Mouse (Mus musculus) heart, adult 2 months (tissue): ENCODE results near the gene Tspan9. TPM values are rescaled to one million over a fixed set of nuclear protein-coding genes. Genes with fewer than 3 reads are reported as not detected.
A peak's percentile ranks its signal among the peaks of the same experiment; 100 is the strongest.

Experiments used
- DNase-seq, 2 experiments: peaks; one replicate each; pipeline ENCODE4 v3.0.0; 2021
- H3K27ac ChIP-seq: fragments of 200-600 bp; 2 replicates; pipeline ENCODE4 v1.8.1; 2022
- H3K27me3 ChIP-seq: fragments of 200-500 bp; 2 replicates; pipeline ENCODE4 v1.6.1; 2012; ENCODE audit warnings: mild to moderate bottlenecking, low read length, inconsistent platforms, mixed read lengths; ENCODE audit not compliant: control insufficient read depth, insufficient read depth
- H3K36me3 ChIP-seq: fragments of 200-500 bp; 2 replicates; pipeline ENCODE4 v1.6.1; 2012; ENCODE audit warnings: low read length, inconsistent platforms; ENCODE audit not compliant: control insufficient read depth, insufficient read depth
- H3K4me1 ChIP-seq: fragments of 200-500 bp; 2 replicates; pipeline ENCODE4 v1.6.1; 2011; ENCODE audit warnings: low read length; ENCODE audit not compliant: control insufficient read depth, insufficient read depth
- H3K4me3 ChIP-seq: fragments of 200-600 bp; 2 replicates; pipeline ENCODE4 v1.8.1; 2022
- H3K79me2 ChIP-seq: fragments of 200-500 bp; replicated peaks from 2 replicates; pipeline ENCODE4 v1.6.1; 2012; ENCODE audit warnings: mild to moderate bottlenecking, inconsistent platforms, low read length, moderate library complexity, mixed read lengths; ENCODE audit not compliant: control insufficient read depth, insufficient read depth
- H3K9ac ChIP-seq: fragments of 200-500 bp; 2 replicates; pipeline ENCODE4 v1.6.1; 2012; ENCODE audit warnings: low read depth, mild to moderate bottlenecking, control low read depth, inconsistent platforms, low read length, mixed read lengths
- CTCF ChIP-seq: fragments of 200-600 bp; IDR thresholded peaks from 2 replicates; pipeline ENCODE4 v1.8.1; 2022; ENCODE audit warnings: antibody characterized with exemption, mild to moderate bottlenecking, moderate library complexity
- EP300 ChIP-seq: fragments of 200-500 bp; IDR thresholded peaks from 2 replicates; pipeline ENCODE4 v1.6.1; 2011; ENCODE audit warnings: low read depth, low read length, control low read depth; ENCODE audit not compliant: insufficient read depth
- POLR2A ChIP-seq: fragments of 200-500 bp; IDR thresholded peaks from 2 replicates; pipeline ENCODE4 v1.6.1; 2011; ENCODE audit warnings: mild to moderate bottlenecking, low read depth, low read length, control low read depth; ENCODE audit not compliant: insufficient read depth
- WGBS: fragments of 180-500 bp; shearing (Covaris S2); methylation state at CpG from one replicate; pipeline ENCODE4 v1.1.7; 2018; 5-methylcytosine and 5-hydroxymethylcytosine counted together
- intact Hi-C: fragments of 180-260 bp; cut with DNase I; formaldehyde crosslinking; loops from one replicate; pipeline ENCODE4 v1.15.1; 2025
- polyA plus RNA-seq: library from polyadenylated mRNA; depleted of rRNA; stranded (reverse); fragments of >200 nt; gene quantifications from 2 replicates; pipeline ENCODE4 v1.2.3, GENCODE M21; 2012
- total RNA-seq, 2 experiments: library from RNA; stranded (reverse); gene quantifications; 2 replicates each; pipeline ENCODE4 v1.2.3; 2021

The Tspan9 gene
- total and polyA plus RNA-seq, 3 experiments = 84.9 to 104 (median 88.5) TPM

- 81% methylated on average over 3 of the region's 3 CpGs for WGBS
- intact Hi-C loops = no loop called here
- DNase-seq = no peak
Observed at GRCm38 (mm10) chr6:128000777-128001176, 142.6 kb downstream of the Tspan9 start.

GRCm38 (mm10) chr6:127999118-127999517, 144.3 kb downstream of the Tspan9 start:
- H3K4me3 ChIP-seq = no peak overlapping the region
- H3K36me3 ChIP-seq = no peaks in the 10 kb centered on the region
- WGBS = 60% methylated on average over 2 of the region's 2 CpGs
- H3K79me2 ChIP-seq = 0 out of 2 replicates have a peak, but pooled peaks cover 2% of the 10 kb centered on the region
- H3K27ac ChIP-seq = no peak overlapping the region
- peaks cover 3% of the 10 kb centered on the region; the same call in 1 of the 2 replicates for H3K4me1 ChIP-seq
- no peak for DNase-seq
- no peak for TF ChIP-seq POLR2A
- intact Hi-C loops = no loop called here
- H3K9ac ChIP-seq = no peak overlapping the region
- H3K27me3 ChIP-seq = no peaks in the 10 kb centered on the region

More at GRCm38 (mm10) chr6:128000777-128001176, 142.6 kb downstream of the Tspan9 start:
- no peak overlapping the region for H3K9ac ChIP-seq
- no peaks in the 10 kb centered on the region for H3K36me3 ChIP-seq
- H3K4me3 ChIP-seq = no peak overlapping the region
- H3K79me2 ChIP-seq = 0 out of 2 replicates have a peak, but pooled peaks cover 1% of the 10 kb centered on the region
- H3K27ac ChIP-seq = no peak overlapping the region
- H3K27me3 ChIP-seq = no peaks in the 10 kb centered on the region
- no peak for TF ChIP-seq EP300
- TF ChIP-seq CTCF = no peak
- TF ChIP-seq POLR2A = no peak
- H3K4me1 ChIP-seq = peaks cover 2% of the 10 kb centered on the region; the same call in 1 of the 2 replicates

DNA sequence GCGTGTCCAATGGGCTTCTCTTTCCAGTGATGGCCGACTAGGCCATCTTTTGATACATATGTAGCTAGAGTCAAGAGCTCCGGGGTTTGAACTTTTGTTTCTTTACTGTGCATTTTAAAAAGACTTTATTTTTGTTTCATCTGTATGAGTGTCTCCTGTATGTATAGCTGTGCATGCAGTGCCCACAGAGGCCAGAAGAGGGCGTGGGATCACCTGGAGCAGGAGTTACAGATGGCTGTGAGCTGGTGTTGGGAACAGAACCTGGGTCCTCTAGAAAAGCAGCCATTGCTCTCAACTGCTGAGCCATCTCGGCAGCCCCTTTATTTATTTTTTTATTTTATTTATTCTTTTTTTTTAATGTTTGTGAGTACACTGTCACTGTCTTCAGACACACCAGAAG, 146.5 kb downstream of the Tspan9 start:
- TF ChIP-seq EP300 (no peak), POLR2A (no peak), CTCF (peak; percentile 51)
- Histone ChIP-seq H3K27ac (no peak overlapping the region), H3K79me2 (0 out of 2 replicates have a peak, but pooled peaks cover 2% of the 10 kb centered on the region), H3K4me1 (peaks cover 6% of the 10 kb centered on the region), H3K4me3 (no peak overlapping the region), H3K9ac (no peak overlapping the region), H3K27me3 (no peaks in the 10 kb centered on the region), H3K36me3 (no peaks in the 10 kb centered on the region)
- WGBS = 89% methylated on average over 5 of the region's 5 CpGs
- intact Hi-C loops = no loop called here
- DNase-seq = no peak

GRCm38 (mm10) chr6:127992993-127993392, 150.4 kb downstream of the Tspan9 start:
- DNase-seq = no peak
- Histone ChIP-seq H3K9ac (no peak overlapping the region), H3K4me3 (no peak overlapping the region), H3K79me2 (0 out of 2 replicates have a peak, but pooled peaks cover 2% of the 10 kb centered on the region), H3K4me1 (peaks cover 17% of the 10 kb centered on the region), H3K36me3 (no peaks in the 10 kb centered on the region), H3K27ac (no peak overlapping the region), H3K27me3 (no peaks in the 10 kb centered on the region)
- 100% methylated on average over 8 of the region's 8 CpGs for WGBS
- intact Hi-C loops = no loop called here
- TF ChIP-seq POLR2A (no peak), EP300 (no peak), CTCF (no peak)

DNA sequence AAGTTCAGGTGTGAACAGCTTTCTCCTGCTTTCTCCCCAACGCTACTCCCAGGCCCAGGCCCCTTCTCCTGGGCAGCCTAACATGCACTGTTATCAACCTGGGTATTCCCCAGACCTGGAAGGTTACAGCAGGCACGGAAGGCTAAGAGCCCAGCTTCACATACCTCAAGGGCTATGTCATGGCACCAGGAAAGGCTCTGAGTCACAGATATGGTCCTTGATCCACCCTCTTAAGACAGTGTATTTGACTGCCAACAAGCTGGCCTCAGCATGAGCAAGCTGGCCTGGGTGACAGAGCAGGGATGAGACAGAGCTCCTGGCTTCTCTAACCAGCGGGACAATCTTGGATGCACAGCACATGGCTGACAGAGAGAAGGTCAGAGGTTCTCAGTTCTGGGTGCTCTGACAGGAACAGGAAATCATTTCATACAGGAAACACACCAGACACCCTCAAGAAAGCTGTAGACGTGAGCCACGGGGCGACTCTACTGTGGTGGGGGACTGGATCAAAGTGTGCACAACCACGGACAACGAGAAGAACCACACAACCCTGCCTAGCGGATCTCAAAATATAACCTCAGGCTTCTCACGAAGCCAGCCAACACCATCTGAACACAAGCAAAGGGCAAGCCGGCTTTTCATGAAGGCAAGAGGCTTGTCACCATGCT, 151.8 kb downstream of the Tspan9 start:
- Histone ChIP-seq H3K4me3 (no peak overlapping the region), H3K27ac (peak overlapping the region; percentile 65), H3K4me1 (peaks cover 20% of the 10 kb centered on the region), H3K27me3 (no peaks in the 10 kb centered on the region), H3K36me3 (no peaks in the 10 kb centered on the region), H3K9ac (no peak overlapping the region), H3K79me2 (0 out of 2 replicates have a peak, but pooled peaks cover 2% of the 10 kb centered on the region)
- intact Hi-C loops = loop anchor here (1.0 kb wide), 1 partner anchor 44 kb away; no protein-coding TSS in a partner anchor
- peak; percentile 21; the same call in 1 of the 2 replicates for TF ChIP-seq POLR2A
- TF ChIP-seq EP300 = peak; percentile 46; the same call in 1 of the 2 replicates
- TF ChIP-seq CTCF = no peak
- WGBS = 31% methylated on average over 11 of the region's 11 CpGs
- DNase-seq = peak; percentile 52 to 77

DNA sequence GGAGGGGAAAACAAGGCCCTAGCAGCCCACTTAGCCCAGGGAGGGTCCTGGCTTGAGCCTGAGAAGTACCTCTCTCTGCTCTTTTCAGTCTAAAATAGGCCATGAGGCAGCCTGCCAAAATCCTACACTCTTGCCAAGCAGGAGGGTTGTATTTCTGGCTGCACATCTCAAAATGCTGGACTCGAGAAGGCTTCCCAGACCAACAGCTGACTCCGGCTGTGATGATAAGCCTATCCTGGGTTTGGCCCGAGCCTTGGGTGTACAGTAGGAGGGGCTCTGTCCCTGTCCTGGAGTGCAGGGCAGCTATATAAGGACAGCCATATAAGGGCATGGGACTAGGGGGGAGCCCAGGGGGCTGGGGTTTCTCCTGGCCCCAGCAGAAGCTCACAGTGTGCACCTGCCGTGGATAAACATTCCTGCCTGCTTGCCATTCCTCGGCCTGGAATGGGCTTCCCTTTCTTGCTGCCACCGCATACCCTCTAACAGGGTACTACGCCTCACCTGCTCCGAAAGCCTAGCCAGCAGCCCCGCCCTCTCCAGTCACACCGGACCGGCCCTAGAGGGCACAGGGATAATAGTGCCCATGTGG, 153.7 kb downstream of the Tspan9 start:
- H3K4me3 ChIP-seq = peak overlapping the region; percentile 34
- DNase-seq = peak; percentile 88 to 91
- WGBS = 38% methylated on average over 11 of the region's 11 CpGs
- H3K4me1 ChIP-seq = peaks cover 24% of the 10 kb centered on the region
- H3K79me2 ChIP-seq = no peaks in the 10 kb centered on the region
- no peaks in the 10 kb centered on the region for H3K36me3 ChIP-seq
- TF ChIP-seq EP300 = peak; percentile 77
- 0 out of 2 replicates have a peak, but pooled peaks have one; percentile 9 for TF ChIP-seq CTCF
- no peak for TF ChIP-seq POLR2A
- H3K9ac ChIP-seq = peak overlapping the region; percentile 28
- intact Hi-C loops = no loop called here
- peak overlapping the region; percentile 93 for H3K27ac ChIP-seq
- H3K27me3 ChIP-seq = no peaks in the 10 kb centered on the region
